Mouse (Mus musculus): ENCODE results near the gene Gm9913.
A peak's percentile ranks its signal among the peaks of the same experiment; 100 is the strongest.

Gm9913 gene

GRCm38 (mm10) chr2:125498216-125498615, 6.7 kb upstream of the Gm9913 start:
- no peak for DNase-seq

GRCm38 (mm10) chr2:125501526-125501925, 3.4 kb upstream of the Gm9913 start:
- DNase-seq, result no peak

- peak; percentile 79 to 81 for DNase-seq
Observed at GRCm38 (mm10) chr2:125505746-125506315, 942 bp downstream of the Gm9913 start.

DNA sequence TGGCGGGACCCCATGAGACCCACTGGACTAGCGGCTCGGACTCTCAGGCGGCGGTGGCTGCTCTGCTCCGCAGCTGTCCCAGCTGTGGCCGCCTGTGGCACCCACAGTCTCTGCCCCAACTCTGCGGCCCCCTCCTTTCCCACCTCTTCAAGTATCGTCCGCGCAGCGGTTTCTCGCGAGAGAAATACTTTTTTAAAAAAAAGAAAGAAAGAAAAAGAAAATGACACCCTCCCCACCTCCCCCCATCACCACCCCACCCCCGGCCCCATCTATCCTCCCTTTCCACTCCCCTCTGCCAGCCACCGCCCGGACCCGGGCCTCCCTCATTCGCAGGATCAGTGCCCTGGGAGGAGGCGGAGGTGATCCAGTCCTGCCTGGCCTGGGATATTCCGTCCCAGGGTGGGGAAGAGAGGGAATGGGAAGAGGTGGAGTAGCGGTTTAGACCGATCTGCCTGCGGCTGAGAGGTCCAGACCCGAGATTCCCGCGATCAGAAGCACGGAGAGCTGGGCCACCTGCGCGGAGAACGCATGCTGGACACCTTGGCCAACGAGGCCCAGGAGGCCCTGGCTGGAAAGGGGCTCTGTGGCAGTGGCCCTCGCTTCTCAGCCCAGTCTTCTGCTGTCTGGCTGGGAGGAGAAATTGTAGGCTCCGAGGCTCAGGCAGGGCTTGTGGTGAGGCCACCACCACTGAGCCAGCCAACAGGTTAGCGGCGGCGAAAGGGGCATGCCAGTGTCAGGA, 1.6 kb downstream of the Gm9913 start:
- DNase-seq, result peak in 1 of 2 experiments; percentile 67

DNA sequence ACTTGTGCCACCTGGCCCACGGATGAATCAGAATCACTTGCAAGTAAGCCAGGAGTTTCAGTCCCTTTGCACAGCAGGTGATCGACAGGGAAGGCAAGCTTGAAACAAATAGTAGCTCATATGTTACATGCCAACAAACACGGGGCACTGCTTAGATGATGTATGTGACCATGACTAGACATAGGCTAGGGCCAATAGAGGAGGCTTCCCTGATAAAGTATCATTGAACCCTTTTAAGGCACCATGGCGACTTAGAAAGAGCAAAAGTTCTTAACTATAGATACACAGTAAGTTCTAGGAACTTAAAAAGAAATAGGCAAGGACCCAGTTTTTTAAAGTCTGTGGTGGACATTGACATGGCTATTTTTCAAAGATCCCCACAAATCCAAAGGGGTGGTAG, 3.0 kb downstream of the Gm9913 start, which contains the start of gene Fbn1:
Fbn1 (minus strand) TSS at position 101 of the 400 bp plus-strand sequence.
- no peak for DNase-seq

DNA sequence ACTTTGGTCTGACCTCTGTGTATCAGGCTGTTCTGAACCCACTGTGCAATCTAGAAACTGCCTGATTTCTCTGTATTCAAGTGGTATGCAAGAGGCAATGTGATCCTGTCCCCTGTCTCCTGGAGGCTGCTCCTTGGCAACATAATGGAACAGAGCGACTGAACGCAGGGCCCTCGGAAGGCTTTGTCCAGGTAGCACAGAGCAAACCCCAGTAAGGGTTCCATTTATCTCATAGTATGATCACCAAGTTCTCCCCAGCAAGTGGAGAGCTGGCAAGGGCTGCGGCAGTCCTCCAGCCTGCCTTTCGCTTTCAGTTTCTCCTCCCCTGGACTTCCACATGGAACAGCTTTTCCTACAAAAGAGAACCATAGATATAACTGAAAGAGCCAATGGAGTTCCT, 3.5 kb downstream of the Gm9913 start:
- no peak for DNase-seq

GRCm38 (mm10) chr2:125510752-125511151, 5.9 kb downstream of the Gm9913 start:
- no peak for DNase-seq

DNA sequence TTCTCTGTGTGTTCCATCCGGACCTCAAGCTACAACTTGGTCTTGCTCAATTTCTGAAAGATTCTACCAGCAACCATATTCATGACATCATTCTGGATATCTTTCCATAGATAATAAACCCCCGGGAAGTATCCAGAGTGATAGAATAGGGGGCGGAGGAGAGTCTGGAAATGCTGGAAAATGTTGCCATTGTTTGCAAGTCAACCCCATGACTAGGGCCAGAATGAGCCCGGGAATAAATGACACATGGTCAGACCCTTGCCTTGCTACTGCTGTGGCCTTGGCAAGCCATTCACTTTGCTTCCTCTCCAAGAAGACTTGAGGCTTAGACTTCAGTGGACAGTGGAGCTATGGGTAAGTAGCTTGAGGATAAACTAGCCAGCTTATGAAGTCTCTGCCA, 7.0 kb downstream of the Gm9913 start:
- no peak for DNase-seq

GRCm38 (mm10) chr2:125512544-125512943, 7.7 kb downstream of the Gm9913 start:
- DNase-seq, result no peak

GRCm38 (mm10) chr2:125514391-125514790, 9.5 kb downstream of the Gm9913 start:
- no peak for DNase-seq

DNA sequence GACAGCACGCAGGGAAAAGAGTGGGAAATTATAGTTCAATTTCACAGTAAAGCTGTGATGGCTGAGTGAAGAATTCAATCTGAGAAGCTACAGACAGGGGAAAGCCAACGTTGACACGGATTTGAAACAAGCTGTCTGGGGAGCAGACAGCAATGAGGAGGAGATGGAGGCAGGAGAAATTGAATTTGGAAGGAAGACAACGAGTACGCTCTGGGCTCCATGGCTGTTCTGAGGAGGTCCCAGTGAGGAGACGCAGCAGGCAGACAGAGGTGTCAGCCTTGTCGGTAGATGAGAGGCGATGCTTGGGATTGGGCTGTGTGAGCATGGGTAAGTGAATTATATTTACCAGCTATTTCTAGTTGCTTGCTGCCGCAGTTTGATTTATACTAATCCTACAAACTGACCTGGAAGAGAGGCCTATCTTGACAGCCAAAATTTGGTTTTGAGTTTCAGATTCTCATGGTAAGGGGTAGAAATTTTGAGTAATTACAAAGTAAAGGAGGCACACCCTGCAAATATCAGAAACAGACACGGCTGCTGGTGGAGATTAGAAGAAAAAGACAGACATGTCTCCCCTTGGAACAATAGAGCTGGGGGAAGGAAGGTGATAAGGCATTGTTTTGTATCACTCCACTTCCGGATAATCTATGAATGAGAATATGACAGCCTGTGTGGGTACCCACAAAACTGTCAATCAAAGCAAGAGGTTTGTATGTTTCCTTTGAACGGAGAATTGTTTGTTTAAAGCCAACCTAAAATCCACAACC, 10.6 kb downstream of the Gm9913 start:
- DNase-seq, result no peak

DNA sequence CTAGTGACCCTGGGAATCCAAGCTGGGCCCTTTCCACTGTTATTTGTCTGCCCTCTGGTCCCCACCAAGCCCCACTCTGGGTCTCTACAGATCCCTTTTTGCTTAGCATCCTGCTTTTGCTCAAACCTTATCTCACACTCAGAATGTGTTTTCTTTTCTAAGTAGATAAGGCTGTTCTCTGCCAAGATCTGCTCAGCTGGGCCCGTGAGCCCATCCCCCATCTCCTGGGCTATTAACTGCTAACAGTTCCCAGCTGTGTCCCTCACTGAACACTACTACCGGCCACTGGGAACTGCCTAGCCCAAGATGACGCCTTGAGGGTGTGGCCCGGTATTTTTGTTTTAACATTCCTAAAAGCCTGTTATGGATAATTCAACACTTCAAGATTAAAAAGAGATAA, 11.7 kb downstream of the Gm9913 start:
- no peak for DNase-seq

- no peak for DNase-seq
Observed at GRCm38 (mm10) chr2:125525484-125525883, 20.6 kb downstream of the Gm9913 start.

DNA sequence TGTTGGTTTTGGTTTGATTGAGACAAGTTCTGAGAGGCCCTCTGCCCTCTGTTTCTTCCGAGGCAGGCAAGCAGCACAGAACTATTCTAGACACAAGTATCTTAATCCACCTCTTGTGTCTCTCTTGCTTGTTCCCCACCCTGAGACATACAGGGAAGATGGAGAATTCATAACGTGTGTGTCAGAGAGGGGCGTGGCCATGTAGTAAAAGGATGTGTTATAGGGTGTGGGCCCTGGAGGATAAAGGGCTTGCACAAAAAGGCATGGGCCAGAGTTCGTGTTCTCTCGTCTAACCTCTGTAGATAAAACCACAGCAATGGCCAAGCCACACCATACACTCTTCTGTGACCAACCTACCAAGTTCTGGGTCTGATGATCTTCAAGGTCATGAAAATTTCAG, 21.7 kb downstream of the Gm9913 start:
- no peak for DNase-seq

DNA sequence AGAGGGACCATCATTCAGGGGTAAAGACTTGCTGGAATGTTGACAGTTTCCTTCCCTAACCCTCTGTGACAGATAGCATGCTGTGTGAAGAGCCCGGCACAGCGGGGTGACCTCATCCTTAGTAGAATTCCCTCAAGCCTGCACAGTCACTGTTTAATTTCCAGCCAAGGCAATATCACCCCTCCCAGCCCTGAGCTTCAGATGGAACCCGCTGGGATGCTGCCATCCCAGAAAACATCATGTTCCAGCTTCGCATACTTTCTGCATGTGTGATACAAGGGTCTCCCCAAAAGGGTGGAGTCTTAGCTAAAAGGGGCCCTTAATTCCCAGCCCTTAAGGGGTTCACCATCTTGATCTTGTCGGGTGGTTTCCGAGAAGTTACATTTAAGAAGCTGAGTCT, 25.8 kb downstream of the Gm9913 start:
- DNase-seq, result no peak

- DNase-seq, result no peak
Observed at GRCm38 (mm10) chr2:125539640-125540039, 34.8 kb downstream of the Gm9913 start.

DNA sequence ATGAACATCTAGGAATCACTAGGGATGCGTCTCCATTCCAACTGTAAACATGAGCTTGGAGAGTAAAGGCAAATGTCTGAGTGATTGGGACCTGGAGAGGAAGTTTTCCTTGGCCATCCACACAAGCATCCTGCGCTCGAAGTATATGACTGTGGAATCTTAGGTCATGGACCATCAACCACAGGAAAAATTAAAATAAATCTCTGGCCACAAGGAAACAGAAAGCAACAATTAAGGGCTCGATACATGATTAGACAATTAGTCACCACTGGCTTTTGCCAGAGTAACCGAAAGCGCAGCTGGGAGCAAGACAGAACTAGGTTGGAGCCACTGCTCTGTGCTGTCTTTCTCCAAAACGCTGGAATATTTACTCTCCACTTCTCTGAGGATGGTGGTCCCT, 35.7 kb downstream of the Gm9913 start:
- no peak for DNase-seq

DNA sequence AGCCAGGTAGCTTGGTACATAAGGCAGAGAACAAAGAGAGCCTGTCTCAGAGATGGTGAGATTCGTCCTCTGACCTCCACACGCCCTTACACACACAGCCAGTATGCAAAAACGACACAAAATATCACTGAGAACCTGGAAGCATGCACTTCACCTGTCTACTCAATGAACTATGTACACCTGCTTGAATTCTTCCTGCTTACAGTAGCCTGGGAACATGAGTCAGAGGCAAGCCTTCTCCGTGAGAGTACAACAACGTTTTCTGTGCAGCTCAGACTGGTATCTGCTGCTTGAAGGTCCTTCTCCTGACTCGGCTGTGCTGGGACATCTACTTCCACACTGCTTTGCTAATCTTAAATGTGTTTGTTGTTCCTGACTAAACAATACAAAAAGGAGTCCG, 36.6 kb downstream of the Gm9913 start:
- DNase-seq, result no peak

GRCm38 (mm10) chr2:125543646-125544045, 38.8 kb downstream of the Gm9913 start:
- no peak for DNase-seq

GRCm38 (mm10) chr2:125544986-125545385, 40.1 kb downstream of the Gm9913 start:
- no peak for DNase-seq

DNA sequence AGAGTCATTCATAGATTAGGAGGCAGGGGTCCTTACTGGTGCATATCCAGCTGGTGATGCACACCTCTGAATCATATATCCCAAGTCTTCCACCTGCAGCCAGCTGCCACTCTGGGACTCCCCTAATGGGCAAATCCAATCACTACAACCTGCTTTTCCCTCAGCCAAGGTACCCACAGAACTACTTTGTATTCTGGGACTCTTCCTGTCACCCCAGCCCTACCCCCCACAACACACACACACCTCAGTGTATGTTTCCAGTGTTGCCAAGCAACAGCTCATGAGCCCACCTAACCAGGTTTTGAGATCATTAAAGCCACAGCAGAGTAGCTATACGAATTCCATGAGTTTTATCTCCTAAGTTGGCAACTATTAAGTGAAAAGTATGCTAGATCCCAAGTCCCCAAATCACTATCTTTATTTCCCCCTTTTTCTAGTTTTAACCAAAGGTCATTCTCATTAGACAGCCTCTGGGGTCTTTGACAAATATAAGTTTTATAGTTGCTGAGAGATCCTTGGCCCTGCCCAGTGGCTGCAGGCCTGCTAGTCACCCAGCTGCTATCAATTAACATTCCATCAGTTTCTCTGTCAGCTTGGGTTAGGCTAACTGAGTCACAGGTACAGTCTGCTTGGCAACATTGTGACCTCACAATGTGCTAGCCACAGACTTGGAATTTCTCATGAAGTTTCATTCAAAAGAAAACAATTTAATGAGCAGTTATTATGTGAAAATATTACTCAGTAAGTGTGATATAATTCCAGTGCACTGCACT, 44.1 kb downstream of the Gm9913 start:
- no peak for DNase-seq

- DNase-seq, result no peak
Observed at GRCm38 (mm10) chr2:125555830-125556229, 50.9 kb downstream of the Gm9913 start.

All from cerebellum, postnatal 10 days (tissue).